Mouse (Mus musculus) CH12.LX (cell line): ENCODE data around the gene Nedd8. TPM values are rescaled to one million over a fixed set of nuclear protein-coding genes. Genes with fewer than 3 reads are reported as not detected.

Experiments
- DNase-seq: peaks from one replicate; pipeline ENCODE4 v3.0.0-alpha.2; 2013; ENCODE audit errors: extremely low read depth
- H3K27ac ChIP-seq: 2 replicates; pipeline ENCODE4 v1.5.1; 2012; ENCODE audit warnings: low read depth, mild to moderate bottlenecking, control low read depth, moderate library complexity; ENCODE audit not compliant: insufficient read depth
- H3K27me3 ChIP-seq: replicated peaks from 2 replicates; pipeline ENCODE3; 2012; ENCODE audit warnings: inconsistent platforms
- H3K36me3 ChIP-seq, 2 experiments: replicated peaks in 1 of 2; 2 replicates each; pipeline versions ENCODE3 to v1.6.1; 2012; ENCODE audit warnings: inconsistent platforms in 1 of 2, low read length in 1 of 2, mild to moderate bottlenecking in 1 of 2, mixed read lengths in 1 of 2, moderate library complexity in 1 of 2; ENCODE audit not compliant: control insufficient read depth in 1 of 2, insufficient read depth in 1 of 2
- H3K4me1 ChIP-seq, 2 experiments: 2 replicates each; pipeline ENCODE4 v1.6.1; 2012; ENCODE audit warnings: inconsistent platforms in 1 of 2, moderate library complexity in 1 of 2; ENCODE audit not compliant: insufficient read depth in 2 of 2, control insufficient read depth in 1 of 2
- H3K4me2 ChIP-seq: 2 replicates; pipeline ENCODE4 v1.6.1; 2012; ENCODE audit warnings: low read depth, mild to moderate bottlenecking, control low read depth; ENCODE audit not compliant: poor library complexity, insufficient read depth, severe bottlenecking
- H3K4me3 ChIP-seq, 3 experiments: fragments of 150-350 bp in 1 of 3; sonication (generic) in 1 of 3; replicated peaks in 1 of 3; 2 replicates each; pipeline versions ENCODE3 to v1.5.1; 2011 to 2012; ENCODE audit warnings: low read depth in 2 of 3, low read length in 2 of 3, mild to moderate bottlenecking in 2 of 3, moderate library complexity in 2 of 3, control low read depth in 1 of 3, improper control_type of control experiment in 1 of 3, inconsistent platforms in 1 of 3, mixed read lengths in 1 of 3; ENCODE audit not compliant: poor library complexity in 1 of 3
- H3K79me2 ChIP-seq: replicated peaks from 2 replicates; pipeline ENCODE4 v1.6.1; 2012; ENCODE audit warnings: mild to moderate bottlenecking, moderate library complexity; ENCODE audit not compliant: control insufficient read depth, poor library complexity, insufficient read depth, severe bottlenecking; ENCODE audit errors: extremely low read depth
- H3K9ac ChIP-seq: 2 replicates; pipeline ENCODE4 v1.6.1; 2012; ENCODE audit warnings: low read depth, mild to moderate bottlenecking, control low read depth, moderate library complexity; ENCODE audit not compliant: insufficient read depth
- H3K9me3 ChIP-seq: replicated peaks from 2 replicates; pipeline ENCODE3; 2012; ENCODE audit warnings: low read length, inconsistent platforms, mixed read lengths
- BHLHE40 ChIP-seq: IDR thresholded peaks from 2 replicates; pipeline ENCODE4 v1.6.1; 2011; ENCODE audit warnings: mild to moderate bottlenecking, low read depth, low read length, improper control_type of control experiment
- CHD1 ChIP-seq: IDR thresholded peaks from 2 replicates; pipeline ENCODE4 v1.6.1; 2012; ENCODE audit warnings: low read depth, low read length, improper control_type of control experiment, inconsistent platforms
- CTCF ChIP-seq, 2 experiments: IDR thresholded peaks in 1 of 2; conservative IDR thresholded peaks in 1 of 2; 2 replicates each; pipeline ENCODE4 v1.5.1; 2011 to 2012; ENCODE audit warnings: low read depth in 2 of 2, low read length in 2 of 2, improper control_type of control experiment in 1 of 2, inconsistent platforms in 1 of 2, mild to moderate bottlenecking in 1 of 2, moderate library complexity in 1 of 2
- E2F4 ChIP-seq: IDR thresholded peaks from 2 replicates; pipeline ENCODE4 v1.6.1; 2011; ENCODE audit warnings: low read depth, low read length, improper control_type of control experiment; ENCODE audit not compliant: insufficient replicate concordance
- EP300 ChIP-seq: IDR thresholded peaks from 2 replicates; pipeline ENCODE4 v1.6.1; 2011; ENCODE audit warnings: low read length, improper control_type of control experiment
- ETS1 ChIP-seq: conservative IDR thresholded peaks from 2 replicates; pipeline ENCODE4 v1.6.1; 2012; ENCODE audit warnings: low read depth, mild to moderate bottlenecking, inconsistent platforms, low read length, improper control_type of control experiment, moderate library complexity
- GABPA ChIP-seq: IDR thresholded peaks from 2 replicates; pipeline ENCODE4 v1.6.1; 2012; ENCODE audit warnings: low read depth, low read length, improper control_type of control experiment, inconsistent platforms; ENCODE audit not compliant: insufficient replicate concordance
- IRF4 ChIP-seq: IDR thresholded peaks from 2 replicates; pipeline ENCODE4 v1.6.1; 2014; ENCODE audit warnings: low read depth, mild to moderate bottlenecking, inconsistent platforms, low read length, improper control_type of control experiment
- JUN ChIP-seq: IDR thresholded peaks from 2 replicates; pipeline ENCODE4 v1.6.1; 2011; ENCODE audit warnings: low read depth, mild to moderate bottlenecking, low read length, improper control_type of control experiment, moderate library complexity; ENCODE audit not compliant: insufficient read depth
- MAFK ChIP-seq: IDR thresholded peaks from 2 replicates; pipeline ENCODE4 v1.6.1; 2011; ENCODE audit warnings: low read length, improper control_type of control experiment; ENCODE audit not compliant: insufficient replicate concordance
- MAZ ChIP-seq: IDR thresholded peaks from 2 replicates; pipeline ENCODE4 v1.6.1; 2012; ENCODE audit warnings: low read depth, mild to moderate bottlenecking, inconsistent platforms, low read length, improper control_type of control experiment, moderate library complexity
- MEF2A ChIP-seq: IDR thresholded peaks from 2 replicates; pipeline ENCODE4 v1.6.1; 2014; ENCODE audit warnings: low read depth, mild to moderate bottlenecking, inconsistent platforms, low read length, improper control_type of control experiment, borderline replicate concordance
- MXI1 ChIP-seq: IDR thresholded peaks from 2 replicates; pipeline ENCODE4 v1.6.1; 2011; ENCODE audit warnings: mild to moderate bottlenecking, low read depth, low read length, improper control_type of control experiment
- PAX5 ChIP-seq: IDR thresholded peaks from 2 replicates; pipeline ENCODE4 v1.6.1; 2012; ENCODE audit warnings: low read length, inconsistent platforms, mixed read lengths
- RAD21 ChIP-seq: IDR thresholded peaks from 2 replicates; pipeline ENCODE4 v1.6.1; 2011; ENCODE audit warnings: low read depth, mild to moderate bottlenecking, low read length, improper control_type of control experiment, moderate library complexity
- SIN3A ChIP-seq: IDR thresholded peaks from 2 replicates; pipeline ENCODE4 v1.6.1; 2012; ENCODE audit warnings: low read length, improper control_type of control experiment, inconsistent platforms
- SMC3 ChIP-seq: IDR thresholded peaks from 2 replicates; pipeline ENCODE4 v1.6.1; 2011; ENCODE audit warnings: low read depth, low read length, improper control_type of control experiment
- TCF12 ChIP-seq: IDR thresholded peaks from 2 replicates; pipeline ENCODE4 v1.6.1; 2014; ENCODE audit warnings: low read depth, mild to moderate bottlenecking, inconsistent platforms, low read length, improper control_type of control experiment
- UBTF ChIP-seq: IDR thresholded peaks from 2 replicates; pipeline ENCODE4 v1.6.1; 2012; ENCODE audit warnings: low read depth, mild to moderate bottlenecking, inconsistent platforms, low read length, improper control_type of control experiment, moderate library complexity
- ZC3H11A ChIP-seq: IDR thresholded peaks from 2 replicates; pipeline ENCODE4 v1.6.1; 2012; ENCODE audit warnings: low read depth, mild to moderate bottlenecking, inconsistent platforms, low read length, improper control_type of control experiment
- ZKSCAN1 ChIP-seq: IDR thresholded peaks from 2 replicates; pipeline ENCODE4 v1.6.1; 2012; ENCODE audit warnings: low read depth, inconsistent platforms, low read length, improper control_type of control experiment, borderline replicate concordance
- ZNF384 ChIP-seq: IDR thresholded peaks from 2 replicates; pipeline ENCODE4 v1.6.1; 2012; ENCODE audit warnings: low read depth, low read length, improper control_type of control experiment, inconsistent platforms
- dilution Hi-C: fragments of 300-500 bp; cut with MboI; formaldehyde crosslinking; loops from 2 replicates; pipeline ENCODE4 v1.14.3; 2020; ENCODE audit warnings: low sequenced_read_pairs; ENCODE audit not compliant: extremely low pct_unique_long_range_greater_than_20kb, extremely low pct_ligation_motif_present
- in situ Hi-C: fragments of 300-500 bp; cut with MboI; formaldehyde crosslinking; loops from 3 replicates; pipeline ENCODE4 v1.14.3; 2019; ENCODE audit warnings: low sequenced_read_pairs, low pct_ligation_motif_present, low pct_unique_long_range_greater_than_20kb, mixed read lengths
- polyA plus RNA-seq: library from polyadenylated mRNA; unstranded; fragments of >175 nt; gene quantifications from 2 replicates; pipeline ENCODE4 v1.2.1, GENCODE M21; 2012; ENCODE audit warnings: low read depth; ENCODE audit not compliant: insufficient read length
- total RNA-seq, 2 experiments: library from RNA; depleted of rRNA; stranded (reverse); fragments of 300-350 nt in 1 of 2; fragments of >200 nt in 1 of 2; gene quantifications; 2 replicates each; pipeline ENCODE4 v1.2.3; 2012 to 2014

Gene Nedd8
- total and polyA plus RNA-seq, 3 experiments = 276 to 513 (median 378) TPM

- Histone ChIP-seq H3K27me3 (no peaks in the 10 kb centered on the region), H3K9me3 (no peaks in the 10 kb centered on the region), H3K4me2 (no peak overlapping the region), H3K4me1 (no peaks in the 10 kb centered on the region), H3K9ac (no peak overlapping the region), H3K27ac (no peak overlapping the region), H3K36me3 (peaks cover 0 to 2% of the 10 kb centered on the region in 2 experiments), H3K4me3 (no peak overlapping the region), H3K79me2 (no peaks in the 10 kb centered on the region)
- in situ Hi-C loops (no loop called here), dilution Hi-C loops (no loop called here)
- DNase-seq = no peak
- TF ChIP-seq ETS1 = no peak
- TF ChIP-seq ZC3H11A = no peak
- TF ChIP-seq, all 38 proteins: peak for 0
Measured at GRCm38 (mm10) chr14:55615876-55616275, 56.0 kb downstream of the Nedd8 start.

DNA sequence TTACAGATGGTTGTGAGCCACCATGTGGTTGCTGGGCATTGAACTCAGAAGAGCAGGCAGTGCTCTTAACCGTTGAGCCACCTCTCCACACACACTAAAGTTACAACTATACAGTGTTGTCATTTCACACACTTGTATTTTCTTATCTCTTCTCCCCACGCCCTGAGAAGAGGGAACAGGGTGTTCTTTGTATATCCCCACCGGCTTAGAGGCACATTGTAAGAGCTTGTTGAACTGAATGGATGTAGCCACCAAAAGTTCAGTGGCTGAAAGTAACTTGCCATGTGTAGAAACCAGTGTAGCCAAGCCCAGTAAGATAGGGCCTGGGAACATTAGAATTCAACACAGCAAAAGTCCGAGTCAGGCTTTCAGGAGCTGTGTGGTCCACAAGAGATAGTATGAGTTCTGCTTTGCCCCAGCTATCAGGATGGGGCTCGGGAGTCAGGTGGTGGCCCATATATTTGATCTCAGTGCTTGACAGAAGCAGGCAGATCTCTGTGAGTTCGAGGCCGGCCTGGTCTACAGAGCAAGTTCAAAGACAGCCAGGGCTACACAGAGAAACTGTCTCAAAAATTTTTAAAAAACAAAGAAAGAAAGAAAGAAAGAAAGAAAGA lies 57.3 kb downstream of the Nedd8 start:
- Histone ChIP-seq H3K4me2 (no peak overlapping the region), H3K4me1 (no peaks in the 10 kb centered on the region), H3K27ac (no peak overlapping the region), H3K9me3 (no peaks in the 10 kb centered on the region), H3K4me3 (no peak overlapping the region), H3K9ac (no peak overlapping the region), H3K79me2 (no peaks in the 10 kb centered on the region), H3K27me3 (no peaks in the 10 kb centered on the region), H3K36me3 (peaks cover 3 to 12% of the 10 kb centered on the region in 2 experiments)
- TF ChIP-seq GABPA = no peak
- no peak for TF ChIP-seq RAD21
- no peak for TF ChIP-seq ZKSCAN1
- no peak for TF ChIP-seq SIN3A
- no peak for TF ChIP-seq CHD1
- no peak for DNase-seq
- dilution Hi-C loops = no loop called here
- in situ Hi-C loops = no loop called here

DNA sequence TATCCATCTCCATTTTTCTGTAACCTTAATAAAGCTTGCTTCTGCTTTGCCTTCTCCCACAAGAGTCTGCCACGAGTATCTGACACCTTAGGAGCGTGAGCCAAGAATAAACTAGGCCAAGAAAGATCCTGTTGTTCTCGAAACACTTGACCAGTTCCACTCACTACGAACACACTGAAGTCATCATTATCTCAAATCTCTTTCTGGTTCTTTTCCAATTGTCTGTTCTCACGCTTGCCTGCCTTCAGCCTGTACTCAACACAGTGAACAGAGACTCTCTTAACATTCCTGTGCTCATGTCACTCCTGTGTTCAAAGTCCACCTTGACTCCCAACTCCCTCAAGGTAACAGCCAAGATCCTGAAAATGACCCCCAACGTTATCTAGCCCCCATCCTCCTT lies 58.6 kb downstream of the Nedd8 start:
- H3K9me3 ChIP-seq = no peaks in the 10 kb centered on the region
- H3K4me3 ChIP-seq = no peak overlapping the region
- no peak for TF ChIP-seq IRF4
- TF ChIP-seq GABPA = no peak
- no peak for TF ChIP-seq MXI1
- TF ChIP-seq E2F4 = no peak
- TF ChIP-seq PAX5 = no peak
- no peak for TF ChIP-seq MAFK
- TF ChIP-seq MEF2A = no peak
- no peak for TF ChIP-seq UBTF
- TF ChIP-seq ETS1 = no peak
- no peak for TF ChIP-seq EP300
- TF ChIP-seq CTCF (conservative IDR thresholded peaks at IDR 0.05 in 1 of 2, IDR thresholded peaks at IDR 0.05 in 1 of 2; ENCODE audit: low read depth in 2 of 2, low read length in 2 of 2) = no peak
- TF ChIP-seq ZNF384 = no peak
- TF ChIP-seq BHLHE40 = no peak
- TF ChIP-seq JUN = no peak
- no peak for TF ChIP-seq RAD21
- no peak for TF ChIP-seq SMC3
- TF ChIP-seq MAZ = no peak
- no peak for TF ChIP-seq TCF12
- H3K79me2 ChIP-seq = no peaks in the 10 kb centered on the region
- H3K4me2 ChIP-seq = no peak overlapping the region
- dilution Hi-C loops (no loop called here), in situ Hi-C loops (no loop called here)
- no peak overlapping the region for H3K27ac ChIP-seq
- H3K36me3 ChIP-seq = peaks cover 10 to 25% of the 10 kb centered on the region in 2 experiments
- no peaks in the 10 kb centered on the region for H3K27me3 ChIP-seq
- H3K9ac ChIP-seq = no peak overlapping the region
- DNase-seq = no peak
- no peaks in the 10 kb centered on the region for H3K4me1 ChIP-seq
